Mouse (Mus musculus) kidney, embryonic 16.5 days (tissue): Measurements from ENCODE around the gene Ppp1r9a. TPM values are rescaled to one million over a fixed set of nuclear protein-coding genes. Genes with fewer than 3 reads are reported as not detected.

ENCODE experiments used
- ATAC-seq: fragments of 200-750 bp; cut with Nextera tagmentation; 2 replicates; pipeline ENCODE4 v1.8.0; 2017; ENCODE audit warnings: moderate TSS enrichment; ENCODE audit not compliant: low FRiP score, low TSS enrichment
- H3K27ac ChIP-seq: fragments of 300-500 bp; sonication (generic); 2 replicates; pipeline ENCODE4 v1.5.1; 2014; ENCODE audit warnings: low read length
- H3K27me3 ChIP-seq: fragments of 300-500 bp; sonication (generic); 2 replicates; pipeline ENCODE4 v1.6.1; 2014; ENCODE audit warnings: low read length, control low read depth, mixed read lengths; ENCODE audit not compliant: insufficient read depth
- H3K36me3 ChIP-seq: fragments of 300-500 bp; sonication (generic); 2 replicates; pipeline ENCODE4 v1.6.1; 2014; ENCODE audit warnings: low read length, control low read depth, mixed read lengths; ENCODE audit not compliant: insufficient read depth
- H3K4me1 ChIP-seq: fragments of 300-500 bp; sonication (generic); 2 replicates; pipeline ENCODE4 v1.6.1; 2014; ENCODE audit warnings: low read length, control low read depth, mixed read lengths; ENCODE audit not compliant: insufficient read depth
- H3K4me2 ChIP-seq: fragments of 300-500 bp; sonication (generic); replicated peaks from 2 replicates; pipeline ENCODE4 v1.6.1; 2014; ENCODE audit warnings: low read depth, low read length
- H3K4me3 ChIP-seq: fragments of 300-500 bp; sonication (generic); 2 replicates; pipeline ENCODE4 v1.5.1; 2014; ENCODE audit warnings: mild to moderate bottlenecking, low read length
- H3K9ac ChIP-seq: fragments of 300-500 bp; sonication (generic); replicated peaks from 2 replicates; pipeline ENCODE4 v1.6.1; 2014; ENCODE audit warnings: low read length
- H3K9me3 ChIP-seq: fragments of 300-500 bp; sonication (generic); 2 replicates; pipeline ENCODE4 v1.6.1; 2016; ENCODE audit warnings: low read length, control low read depth
- WGBS: fragments of 180-500 bp; shearing (Covaris S2); extraction: QIAGEN DNeasy Blood & Tissue Kit; methylation state at CpG from one replicate; pipeline ENCODE4 v1.1.7; 2014; 5-methylcytosine and 5-hydroxymethylcytosine counted together
- polyA plus RNA-seq: library from polyadenylated mRNA; unstranded; fragments of >200 nt; fragmentation: Nextera tagmentation; extraction: Ambion mirVana; gene quantifications from 2 replicates; pipeline ENCODE4 v1.2.1, GENCODE M21; 2015

Ppp1r9a gene
- polyA plus RNA-seq, 1 experiment from 2014 or later, result 14.9 TPM

DNA sequence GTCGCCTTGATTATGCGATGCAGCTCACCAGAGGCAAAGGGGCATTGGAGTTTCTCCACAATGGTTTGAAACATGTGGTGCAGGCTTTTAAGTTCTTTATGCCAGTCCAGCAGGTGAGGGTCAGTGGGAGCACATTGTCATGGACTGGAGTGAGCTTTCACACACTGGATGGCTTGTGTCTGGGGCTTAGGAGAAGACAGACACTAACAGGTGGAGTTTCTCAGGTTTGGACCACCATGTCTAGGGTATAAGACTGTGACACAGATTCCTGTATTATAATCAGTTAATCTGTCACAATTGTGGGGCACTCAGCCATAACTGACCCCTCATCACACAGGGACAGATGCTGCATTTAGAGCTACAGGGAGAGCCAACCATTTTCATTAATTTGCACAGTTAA is 124.5 kb downstream of the Ppp1r9a start:
- Histone ChIP-seq H3K4me2 (no peak overlapping the region), H3K9me3 (no peaks in the 10 kb centered on the region), H3K27me3 (0 out of 2 replicates have a peak, but pooled peaks cover 2% of the 10 kb centered on the region), H3K27ac (no peak overlapping the region), H3K9ac (no peak overlapping the region), H3K36me3 (no peaks in the 10 kb centered on the region), H3K4me1 (peaks cover 29% of the 10 kb centered on the region), H3K4me3 (no peak overlapping the region)
- ATAC-seq, result no peak
- WGBS, result 97% methylated on average over 2 of the region's 2 CpGs

DNA sequence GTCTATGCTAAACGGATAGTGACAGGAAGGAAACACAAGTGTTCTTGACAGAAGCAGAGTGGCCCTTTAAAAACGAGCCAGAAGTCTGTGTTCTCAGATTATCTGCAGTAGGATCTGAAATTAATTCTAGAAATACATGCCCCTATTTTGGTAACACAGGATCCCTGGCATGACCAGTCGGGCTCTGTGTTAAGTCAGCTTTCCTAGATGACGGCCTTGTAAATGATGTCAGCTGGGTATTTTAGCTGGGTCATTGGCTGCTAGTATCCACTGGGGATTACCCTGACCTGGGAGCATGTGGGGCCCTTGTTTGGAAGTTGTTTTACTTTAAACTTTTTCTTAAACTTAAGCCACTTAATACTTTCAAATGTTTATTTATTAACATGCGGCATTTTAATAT is 125.1 kb downstream of the Ppp1r9a start:
- Histone ChIP-seq H3K27me3 (0 out of 2 replicates have a peak, but pooled peaks cover 2% of the 10 kb centered on the region), H3K4me3 (no peak overlapping the region), H3K4me2 (no peak overlapping the region), H3K4me1 (peaks cover 29% of the 10 kb centered on the region), H3K9me3 (no peaks in the 10 kb centered on the region), H3K27ac (no peak overlapping the region), H3K36me3 (no peaks in the 10 kb centered on the region), H3K9ac (no peak overlapping the region)
- WGBS, result 53% methylated on average over 5 of the region's 5 CpGs
- ATAC-seq, result no peak

DNA sequence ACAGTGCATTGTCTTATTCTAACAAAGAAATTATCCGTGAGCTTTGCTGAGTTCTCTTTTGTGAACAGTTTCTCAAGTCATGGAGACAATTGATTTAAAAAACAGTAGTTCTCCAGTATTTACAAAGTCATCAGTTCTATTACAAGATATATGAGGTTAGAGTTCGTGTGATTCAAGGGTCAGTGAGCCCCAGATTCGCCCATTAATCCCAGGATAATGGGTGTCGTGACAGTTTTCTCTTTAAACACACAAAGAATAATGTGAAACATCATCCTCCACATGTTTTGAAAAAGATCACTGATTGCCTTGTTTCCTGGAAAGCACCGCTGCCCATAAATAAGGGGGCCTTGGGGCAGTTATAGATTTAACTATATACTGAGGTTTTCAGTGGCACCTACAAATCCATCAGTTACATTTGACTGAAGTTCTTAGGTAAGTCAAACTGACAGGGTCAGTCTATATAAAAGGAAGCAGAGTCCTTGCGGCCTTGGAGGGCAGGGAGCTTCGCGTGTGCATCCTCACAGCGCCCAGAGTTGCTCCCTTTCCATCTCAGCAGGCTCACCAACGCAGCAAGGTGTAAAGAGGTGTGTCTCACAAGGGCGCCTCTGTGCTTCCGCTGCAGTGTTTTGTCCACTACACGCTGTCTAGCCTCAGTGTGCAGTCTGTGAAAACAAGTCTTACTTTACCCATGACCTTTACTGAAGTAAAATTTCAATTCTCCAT is 126.6 kb downstream of the Ppp1r9a start:
- peak; percentile 40; the same call in 1 of the 2 replicates for ATAC-seq
- H3K9me3 ChIP-seq, result no peaks in the 10 kb centered on the region

DNA sequence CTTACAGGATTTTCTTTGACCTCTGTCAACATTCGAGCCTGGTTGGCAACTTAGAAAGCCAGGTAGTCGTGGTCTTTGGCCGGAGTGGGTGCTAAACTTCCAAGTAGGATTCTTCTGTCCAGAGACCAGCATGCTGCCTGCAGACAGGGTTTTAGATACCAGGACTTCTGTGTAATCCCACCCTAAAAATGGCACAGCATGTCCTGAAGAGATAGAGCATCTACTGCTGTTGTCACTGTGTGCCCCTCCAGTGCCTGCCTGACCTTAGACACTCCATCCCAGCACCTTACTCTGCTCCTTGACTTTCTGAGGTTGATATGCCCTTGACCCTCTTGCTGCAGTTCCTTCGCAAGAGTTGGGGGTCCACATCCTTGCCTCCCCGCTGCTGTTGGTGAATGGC is 127.2 kb downstream of the Ppp1r9a start:
- peaks cover 24% of the 10 kb centered on the region for H3K4me1 ChIP-seq
- WGBS, result 68% methylated on average over 5 of the region's 5 CpGs
- no peak overlapping the region for H3K9ac ChIP-seq
- no peak overlapping the region for H3K4me3 ChIP-seq
- no peak for ATAC-seq
- no peak overlapping the region for H3K27ac ChIP-seq
- H3K9me3 ChIP-seq, result no peaks in the 10 kb centered on the region
- H3K4me2 ChIP-seq, result no peak overlapping the region
- 0 out of 2 replicates have a peak, but pooled peaks cover 2% of the 10 kb centered on the region for H3K27me3 ChIP-seq
- H3K36me3 ChIP-seq, result no peaks in the 10 kb centered on the region

More for the DNA sequence above, 126.6 kb downstream of the Ppp1r9a start:
- Histone ChIP-seq H3K4me3 (no peak overlapping the region), H3K4me2 (no peak overlapping the region), H3K36me3 (no peaks in the 10 kb centered on the region), H3K27ac (no peak overlapping the region), H3K9ac (no peak overlapping the region), H3K4me1 (peaks cover 24% of the 10 kb centered on the region), H3K27me3 (0 out of 2 replicates have a peak, but pooled peaks cover 2% of the 10 kb centered on the region)
- 22% methylated on average over 13 of the region's 13 CpGs for WGBS

DNA sequence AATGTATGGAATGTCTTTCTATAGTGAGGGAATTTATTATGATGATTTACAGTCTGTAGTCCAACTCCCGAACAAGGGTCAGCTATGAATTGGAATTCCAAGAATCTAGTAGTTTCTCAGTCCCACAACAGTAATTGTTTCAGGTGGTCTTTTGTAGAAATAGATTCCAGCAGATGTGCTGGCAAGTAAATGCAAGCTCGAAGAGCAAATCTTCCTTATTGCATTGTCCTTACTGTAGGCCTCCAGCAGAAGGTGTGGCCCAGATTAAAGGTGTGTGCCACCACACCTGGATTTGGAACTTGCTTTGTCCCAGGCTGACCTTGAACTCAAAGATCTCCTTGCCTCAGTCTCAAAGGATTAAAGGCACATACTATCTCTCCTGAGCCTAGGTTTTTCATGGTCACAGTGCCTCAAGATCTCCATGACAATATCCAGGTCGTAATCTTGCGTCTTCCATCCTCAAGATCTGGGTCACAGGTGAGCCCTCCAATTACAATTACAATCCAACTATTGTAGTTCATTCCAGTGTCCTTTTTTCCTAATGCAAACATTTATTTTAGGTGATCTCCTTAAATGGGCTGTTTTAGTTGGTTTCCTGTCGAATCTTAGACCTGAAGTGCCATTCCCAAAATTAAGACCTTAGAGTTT is 130.4 kb downstream of the Ppp1r9a start:
- no peaks in the 10 kb centered on the region for H3K27me3 ChIP-seq
- 86% methylated on average over 5 of the region's 5 CpGs for WGBS

DNA sequence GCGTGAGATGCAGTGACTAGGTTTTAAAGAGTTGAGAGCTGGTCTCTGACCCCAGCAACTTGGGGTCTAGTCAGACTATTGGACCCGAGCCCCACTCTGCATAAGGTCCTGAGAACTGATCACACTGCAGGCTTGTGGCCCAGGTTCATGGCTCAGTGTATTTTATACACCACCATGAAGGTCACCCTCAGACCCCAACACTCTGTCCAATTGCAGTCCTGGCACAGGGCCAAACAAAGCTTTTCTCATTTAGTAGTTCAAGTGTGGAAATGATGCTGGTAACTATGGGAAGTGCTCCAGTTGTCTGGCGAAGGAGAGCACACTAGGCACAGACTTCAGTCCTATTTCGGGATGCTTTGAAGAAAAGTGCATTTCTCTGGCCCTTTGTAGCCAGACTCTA is 134.5 kb downstream of the Ppp1r9a start:
- 68% methylated on average over 4 of the region's 4 CpGs for WGBS
- H3K27ac ChIP-seq, result no peak overlapping the region

More for the DNA sequence above, 130.4 kb downstream of the Ppp1r9a start:
- H3K4me1 ChIP-seq, result peaks cover 24% of the 10 kb centered on the region
- ATAC-seq, result no peak
- no peaks in the 10 kb centered on the region for H3K9me3 ChIP-seq
- no peak overlapping the region for H3K9ac ChIP-seq
- H3K36me3 ChIP-seq, result no peaks in the 10 kb centered on the region
- no peak overlapping the region for H3K27ac ChIP-seq
- H3K4me3 ChIP-seq, result no peak overlapping the region
- H3K4me2 ChIP-seq, result no peak overlapping the region

DNA sequence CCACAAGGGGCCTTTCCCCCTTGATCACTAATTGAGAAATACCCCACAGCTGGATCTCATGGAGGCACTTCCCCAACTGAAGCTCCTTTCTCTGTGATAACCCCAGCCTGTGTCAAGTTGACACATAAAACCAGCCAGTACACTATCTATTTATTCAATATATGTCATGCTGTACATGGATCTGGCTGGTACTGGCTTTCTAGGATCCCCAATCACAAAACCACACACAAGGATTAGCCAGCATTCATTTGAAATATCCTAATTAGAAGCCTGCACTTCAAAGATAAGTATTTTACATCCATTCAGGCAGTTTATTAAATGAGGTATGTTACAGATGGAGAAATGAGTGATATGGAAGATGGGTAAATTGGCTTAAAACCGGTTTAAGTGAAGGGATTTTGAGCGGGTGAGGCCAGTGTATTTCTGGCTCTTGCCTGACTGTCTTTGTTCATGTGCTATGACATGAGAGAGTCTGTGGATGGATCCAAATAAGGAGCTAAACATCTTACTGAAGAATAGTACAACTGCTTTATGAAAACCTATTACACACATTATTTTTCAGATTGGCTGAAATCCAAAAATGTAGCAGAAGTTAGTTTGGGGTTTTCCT is 135.5 kb downstream of the Ppp1r9a start:
- no peaks in the 10 kb centered on the region for H3K36me3 ChIP-seq
- H3K27me3 ChIP-seq, result no peaks in the 10 kb centered on the region
- no peak overlapping the region for H3K4me2 ChIP-seq
- WGBS, result 87% methylated on average over 2 of the region's 2 CpGs
- H3K4me1 ChIP-seq, result peaks cover 5% of the 10 kb centered on the region
- H3K9me3 ChIP-seq, result no peaks in the 10 kb centered on the region
- H3K9ac ChIP-seq, result no peak overlapping the region
- ATAC-seq, result no peak
- H3K27ac ChIP-seq, result no peak overlapping the region
- no peak overlapping the region for H3K4me3 ChIP-seq

More for the DNA sequence above, 134.5 kb downstream of the Ppp1r9a start:
- Histone ChIP-seq H3K4me2 (no peak overlapping the region), H3K4me3 (no peak overlapping the region), H3K9ac (no peak overlapping the region), H3K4me1 (peaks cover 5% of the 10 kb centered on the region), H3K9me3 (no peaks in the 10 kb centered on the region), H3K27me3 (no peaks in the 10 kb centered on the region), H3K36me3 (no peaks in the 10 kb centered on the region)
- ATAC-seq, result 0 out of 2 replicates have a peak, but pooled peaks have one; percentile 57

DNA sequence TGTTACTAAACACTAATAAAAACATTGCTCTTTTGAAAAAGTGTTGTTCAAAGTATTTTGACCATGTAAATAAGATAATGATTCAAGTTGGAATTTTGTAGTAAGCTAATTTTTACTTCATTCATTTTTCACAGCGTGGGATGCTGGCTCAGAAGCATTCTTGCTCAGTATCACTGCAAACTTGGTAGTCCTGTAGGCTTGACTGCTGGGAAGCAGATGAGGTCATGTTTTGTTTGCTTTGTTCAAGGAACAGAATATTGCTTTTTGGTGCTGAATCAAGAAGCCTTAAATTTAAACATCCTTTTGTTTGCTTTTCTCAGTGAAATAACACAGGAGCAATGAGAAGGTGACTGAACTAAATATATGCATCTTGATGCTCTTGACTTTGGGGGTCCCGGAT is 136.6 kb downstream of the Ppp1r9a start:
- H3K27ac ChIP-seq, result no peak overlapping the region
- H3K9ac ChIP-seq, result no peak overlapping the region
- ATAC-seq, result no peak; the same call in 1 of the 2 replicates
- H3K4me2 ChIP-seq, result no peak overlapping the region
- no peaks in the 10 kb centered on the region for H3K9me3 ChIP-seq
- H3K4me1 ChIP-seq, result peaks cover 6% of the 10 kb centered on the region
- H3K4me3 ChIP-seq, result no peak overlapping the region
- 29% methylated on average over 2 of the region's 2 CpGs for WGBS
- no peaks in the 10 kb centered on the region for H3K36me3 ChIP-seq
- H3K27me3 ChIP-seq, result no peaks in the 10 kb centered on the region

DNA sequence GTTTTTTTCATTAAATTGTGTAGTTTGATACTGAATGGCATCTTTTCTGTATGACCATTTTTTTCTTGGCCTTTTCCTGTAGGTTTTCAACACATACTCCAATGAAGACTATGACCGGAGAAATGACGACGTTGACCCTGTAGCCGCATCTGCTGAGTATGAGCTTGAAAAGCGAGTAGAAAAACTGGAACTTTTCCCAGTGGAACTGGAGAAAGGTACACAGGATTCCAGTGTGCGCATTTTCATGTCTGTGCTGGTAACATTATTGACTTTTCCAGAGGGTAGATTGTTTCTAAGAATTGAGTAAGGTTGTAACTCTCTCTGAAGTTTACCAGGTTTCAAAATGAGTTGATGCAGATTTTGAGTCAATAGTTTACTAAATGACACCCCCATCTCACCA is 143.1 kb downstream of the Ppp1r9a start:
- 93% methylated on average over 6 of the region's 6 CpGs for WGBS
- Histone ChIP-seq H3K9me3 (no peaks in the 10 kb centered on the region), H3K4me1 (0 out of 2 replicates have a peak, but pooled peaks cover 3% of the 10 kb centered on the region), H3K27me3 (no peaks in the 10 kb centered on the region), H3K27ac (no peak overlapping the region), H3K36me3 (no peaks in the 10 kb centered on the region), H3K4me3 (no peak overlapping the region), H3K9ac (no peak overlapping the region), H3K4me2 (no peak overlapping the region)
- ATAC-seq, result no peak
